Mouse (Mus musculus) liver, embryonic 14.5 days (tissue): ENCODE data around the gene Hspa1b.

Source experiments
- CTCF ChIP-seq: IDR thresholded peaks from 2 replicates; pipeline ENCODE4 v1.5.1; 2016; ENCODE audit warnings: antibody characterized with exemption, low read depth, control low read depth
- EP300 ChIP-seq: IDR thresholded peaks from 2 replicates; pipeline ENCODE4 v1.6.1; 2016; ENCODE audit warnings: antibody characterized with exemption, low read depth

DNA sequence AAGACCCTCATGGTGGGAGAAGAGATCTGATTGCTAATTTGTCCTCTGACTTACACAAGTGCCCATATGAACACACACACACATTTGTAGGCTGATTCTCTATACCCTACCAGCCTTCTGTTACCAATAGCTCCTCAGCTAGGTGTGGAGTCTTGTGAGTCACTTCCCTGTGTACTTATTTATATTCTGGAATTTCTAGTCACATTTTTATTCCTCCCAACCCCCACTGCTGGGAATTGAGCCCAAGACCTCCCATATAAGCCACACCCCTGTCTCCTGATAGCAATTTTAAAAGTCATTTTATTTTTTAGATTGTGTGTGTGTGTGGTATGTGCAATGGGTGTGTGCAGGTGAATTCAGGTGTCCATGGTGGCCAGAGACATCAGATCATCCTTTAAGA is 14.7 kb downstream of the Hspa1b start:
- TF ChIP-seq CTCF (no peak), EP300 (no peak)
